Mouse (Mus musculus) kidney, embryonic 15.5 days (tissue): ENCODE measurements around the gene Klhl35. TPM values are rescaled to one million over a fixed set of nuclear protein-coding genes. Genes with fewer than 3 reads are reported as not detected.
A peak's percentile ranks its signal among the peaks of the same experiment; 100 is the strongest.

ENCODE experiments used
- ATAC-seq: fragments of 200-750 bp; cut with Nextera tagmentation; replicated peaks from 2 replicates; pipeline ENCODE4 v1.8.0; 2017; ENCODE audit warnings: moderate TSS enrichment; ENCODE audit not compliant: low FRiP score
- H3K27ac ChIP-seq: fragments of 300-500 bp; sonication (generic); 2 replicates; pipeline ENCODE4 v1.5.1; 2015; ENCODE audit warnings: mild to moderate bottlenecking, inconsistent platforms
- H3K27me3 ChIP-seq: fragments of 300-500 bp; sonication (generic); 2 replicates; pipeline ENCODE4 v1.6.1; 2015; ENCODE audit warnings: inconsistent platforms
- H3K36me3 ChIP-seq: fragments of 300-500 bp; sonication (generic); 2 replicates; pipeline ENCODE4 v1.6.1; 2015; ENCODE audit warnings: inconsistent platforms
- H3K4me1 ChIP-seq: fragments of 300-500 bp; sonication (generic); 2 replicates; pipeline ENCODE4 v1.6.1; 2015; ENCODE audit warnings: inconsistent platforms
- H3K4me2 ChIP-seq: fragments of 300-500 bp; sonication (generic); 2 replicates; pipeline ENCODE4 v1.6.1; 2015; ENCODE audit warnings: moderate library complexity, mild to moderate bottlenecking, inconsistent platforms
- H3K4me3 ChIP-seq: fragments of 300-500 bp; sonication (generic); replicated peaks from 2 replicates; pipeline ENCODE4 v1.5.1; 2015; ENCODE audit warnings: mild to moderate bottlenecking, inconsistent platforms
- H3K9ac ChIP-seq: fragments of 300-500 bp; sonication (generic); 2 replicates; pipeline ENCODE4 v1.6.1; 2015; ENCODE audit warnings: mild to moderate bottlenecking, inconsistent platforms
- H3K9me3 ChIP-seq: fragments of 300-500 bp; sonication (generic); replicated peaks from 2 replicates; pipeline ENCODE4 v1.6.1; 2016; ENCODE audit warnings: inconsistent platforms
- WGBS: fragments of 180-500 bp; shearing (Covaris S2); methylation state at CpG from one replicate; pipeline ENCODE4 v1.1.7; 2015; ENCODE audit warnings: mixed read lengths; 5-methylcytosine and 5-hydroxymethylcytosine counted together
- polyA plus RNA-seq: library from polyadenylated mRNA; unstranded; fragments of >200 nt; fragmentation: Nextera tagmentation; extraction: Ambion mirVana; gene quantifications from 2 replicates; pipeline ENCODE4 v1.2.1, GENCODE M21; 2015

The Klhl35 gene
- polyA plus RNA-seq, 1 experiment from 2014 or later, result 1.2 TPM

DNA sequence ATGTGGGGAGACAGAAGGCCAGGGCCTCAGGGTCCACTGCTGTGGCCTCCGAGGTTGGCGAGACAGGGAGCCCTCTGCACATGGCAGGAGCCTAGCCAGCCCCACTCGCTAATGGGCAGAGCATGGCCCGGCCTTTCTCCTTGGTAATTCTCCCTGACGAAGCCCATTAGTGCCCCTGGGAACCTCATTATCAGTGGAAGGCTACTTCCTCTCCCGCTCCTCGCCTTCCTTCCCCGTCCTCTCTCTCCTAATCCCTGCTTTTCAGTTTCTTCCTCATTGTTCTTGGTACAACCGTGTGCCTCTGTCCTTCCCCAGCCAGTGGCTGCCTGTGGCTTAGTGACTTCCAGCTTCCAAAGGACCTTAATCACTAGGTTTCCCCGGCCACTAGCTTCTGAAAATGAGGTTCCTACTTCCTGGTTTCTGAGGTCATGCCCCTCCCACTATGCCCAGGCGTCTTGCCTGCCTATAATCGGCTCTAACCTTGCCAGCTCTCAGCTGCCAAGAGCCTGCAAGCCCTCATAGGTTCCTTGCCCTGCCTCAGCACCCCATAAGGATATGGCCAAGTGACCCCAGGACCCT, 31.0 kb upstream of the Klhl35 start:
- 54% methylated on average over 12 of the region's 12 CpGs for WGBS
- no peak overlapping the region for H3K27ac ChIP-seq
- no peak for ATAC-seq

DNA sequence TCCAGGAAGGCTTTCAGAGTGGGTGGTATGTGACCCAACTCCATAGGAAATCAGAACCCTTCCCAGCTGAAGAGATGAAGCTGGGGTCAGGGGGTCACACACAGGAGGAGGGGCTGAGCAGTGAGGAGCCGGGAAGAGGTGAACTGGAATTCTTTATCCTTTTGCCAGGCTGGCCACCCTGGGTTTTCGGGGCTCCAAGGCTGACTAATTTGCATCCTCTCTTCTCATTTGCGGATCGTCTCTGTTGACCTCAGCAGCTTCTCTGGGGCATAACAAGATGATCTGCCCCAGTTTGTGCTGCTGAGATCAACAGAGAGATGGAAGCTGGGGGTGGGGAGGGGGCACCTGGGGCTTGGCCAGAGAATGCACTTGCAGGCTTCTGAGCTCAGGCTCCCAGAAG, 29.3 kb upstream of the Klhl35 start:
- peaks cover 54% of the 10 kb centered on the region for H3K4me1 ChIP-seq
- H3K9me3 ChIP-seq, result no peaks in the 10 kb centered on the region
- ATAC-seq, result no peak
- H3K36me3 ChIP-seq, result no peaks in the 10 kb centered on the region
- no peak overlapping the region for H3K4me2 ChIP-seq
- H3K27ac ChIP-seq, result no peak overlapping the region
- H3K4me3 ChIP-seq, result no peak overlapping the region
- H3K9ac ChIP-seq, result no peak overlapping the region
- H3K27me3 ChIP-seq, result no peaks in the 10 kb centered on the region
- WGBS, result 19% methylated on average over 4 of the region's 4 CpGs

More for the DNA sequence above, 31.0 kb upstream of the Klhl35 start:
- Histone ChIP-seq H3K9me3 (no peaks in the 10 kb centered on the region), H3K9ac (no peak overlapping the region), H3K36me3 (no peaks in the 10 kb centered on the region), H3K4me2 (no peak overlapping the region), H3K4me1 (peaks cover 44% of the 10 kb centered on the region), H3K27me3 (no peaks in the 10 kb centered on the region), H3K4me3 (no peak overlapping the region)

DNA sequence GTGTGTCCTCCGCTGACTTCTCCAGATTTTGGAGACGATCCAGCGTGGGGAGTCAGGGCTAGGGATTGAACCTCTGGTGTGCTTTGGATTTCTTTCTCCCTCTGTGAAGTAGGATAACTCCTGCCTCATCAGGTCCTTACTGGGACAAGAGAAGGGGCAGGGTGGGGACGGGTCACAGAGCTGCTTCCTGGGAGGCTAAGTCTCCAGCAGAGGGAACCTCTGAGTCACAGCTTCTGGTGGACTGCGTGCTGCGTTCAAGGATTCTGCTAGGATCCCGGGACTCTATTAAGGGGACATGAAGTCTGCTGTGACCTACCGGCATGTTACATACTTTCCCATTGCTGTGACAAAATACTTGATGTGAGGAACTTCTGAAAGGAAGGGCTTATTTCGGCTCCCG, 26.9 kb upstream of the Klhl35 start:
- 77% methylated on average over 10 of the region's 10 CpGs for WGBS
- H3K36me3 ChIP-seq, result no peaks in the 10 kb centered on the region
- ATAC-seq, result no peak

DNA sequence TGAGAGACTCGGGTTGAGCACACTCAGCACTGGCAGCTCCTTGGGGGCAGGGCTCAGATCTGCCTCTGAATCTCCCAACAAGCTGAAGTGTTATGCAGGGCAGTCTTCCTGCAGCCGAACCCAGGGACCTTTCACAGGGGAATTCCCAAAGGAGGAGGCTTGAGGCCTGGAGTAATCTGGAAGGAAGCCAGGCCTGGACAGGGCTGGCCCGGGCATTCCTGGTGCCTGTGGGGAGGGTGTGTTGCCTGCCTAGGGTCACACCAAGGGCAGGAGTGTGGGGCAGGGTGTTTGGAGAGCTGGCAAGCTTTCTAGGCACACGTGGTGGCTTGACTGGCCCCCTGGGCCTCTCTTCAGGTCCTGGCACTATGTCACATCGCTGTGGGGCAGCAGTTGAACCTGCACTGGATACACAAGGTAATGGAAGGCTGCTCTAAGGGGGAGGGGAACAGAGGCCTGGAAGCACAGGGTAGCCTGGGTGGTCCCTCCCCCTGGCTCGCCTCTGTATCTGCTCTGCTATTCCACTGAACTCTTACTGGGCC, 24.2 kb upstream of the Klhl35 start:
- Histone ChIP-seq H3K9ac (no peak overlapping the region), H3K27ac (peak overlapping the region; percentile 60), H3K27me3 (no peaks in the 10 kb centered on the region), H3K4me2 (no peak overlapping the region), H3K36me3 (no peaks in the 10 kb centered on the region), H3K9me3 (no peaks in the 10 kb centered on the region), H3K4me1 (peaks cover 37% of the 10 kb centered on the region), H3K4me3 (no peak overlapping the region)
- WGBS, result 19% methylated on average over 6 of the region's 6 CpGs
- ATAC-seq, result peak; percentile 73

More for the DNA sequence above, 26.9 kb upstream of the Klhl35 start:
- Histone ChIP-seq H3K9me3 (no peaks in the 10 kb centered on the region), H3K27ac (no peak overlapping the region), H3K4me1 (peaks cover 56% of the 10 kb centered on the region), H3K4me2 (no peak overlapping the region), H3K27me3 (no peaks in the 10 kb centered on the region), H3K4me3 (no peak overlapping the region), H3K9ac (no peak overlapping the region)

DNA sequence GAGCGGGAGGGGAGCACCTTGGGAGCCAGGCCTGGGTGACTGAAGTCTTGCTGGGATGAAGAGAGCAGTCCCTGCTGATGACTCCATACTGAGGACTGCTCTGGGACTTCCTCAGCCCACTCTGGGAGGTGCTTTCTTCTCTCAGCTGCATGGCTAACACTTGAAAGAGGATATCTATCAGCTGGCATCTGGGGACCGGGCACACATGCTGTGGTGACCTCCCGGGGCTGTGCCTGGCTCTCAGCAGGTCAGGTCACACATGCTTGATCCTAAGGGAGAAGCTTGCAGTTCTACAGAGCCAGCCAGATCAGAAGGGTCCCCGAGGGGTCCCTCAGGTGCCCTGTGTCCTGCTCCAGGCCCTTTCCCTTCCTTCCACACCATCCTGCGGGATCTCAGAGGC, 22.6 kb upstream of the Klhl35 start:
- no peaks in the 10 kb centered on the region for H3K9me3 ChIP-seq
- no peak overlapping the region for H3K9ac ChIP-seq
- no peaks in the 10 kb centered on the region for H3K27me3 ChIP-seq
- H3K36me3 ChIP-seq, result no peaks in the 10 kb centered on the region
- no peak overlapping the region for H3K4me3 ChIP-seq
- ATAC-seq, result no peak
- peaks cover 40% of the 10 kb centered on the region for H3K4me1 ChIP-seq
- 54% methylated on average over 5 of the region's 5 CpGs for WGBS
- no peak overlapping the region for H3K4me2 ChIP-seq
- 0 out of 2 replicates have a peak overlapping the region, but pooled peaks have one; percentile 24 for H3K27ac ChIP-seq

DNA sequence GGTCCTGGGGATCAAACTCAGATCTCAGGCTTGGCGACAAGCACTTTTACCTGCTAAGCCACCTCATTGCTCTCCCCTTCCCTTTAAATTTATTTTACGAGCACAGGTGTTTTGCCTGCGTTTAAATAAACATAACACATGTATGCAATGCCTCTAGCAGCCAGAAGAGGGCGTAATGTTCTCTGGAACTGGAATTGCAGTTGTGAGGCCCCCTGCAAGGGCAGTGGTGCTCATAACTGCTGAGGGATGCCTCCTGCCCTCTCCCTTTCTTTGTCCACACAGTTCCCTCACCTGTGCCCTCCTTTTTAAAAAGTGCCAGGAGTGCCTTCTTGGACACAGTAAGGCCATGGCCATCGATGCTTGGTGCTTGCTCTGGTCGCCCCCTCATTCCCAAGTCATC, 21.8 kb upstream of the Klhl35 start:
- ATAC-seq, result no peak
- Histone ChIP-seq H3K4me3 (no peak overlapping the region), H3K27me3 (no peaks in the 10 kb centered on the region), H3K4me2 (no peak overlapping the region), H3K27ac (no peak overlapping the region), H3K36me3 (no peaks in the 10 kb centered on the region), H3K9me3 (no peaks in the 10 kb centered on the region), H3K9ac (no peak overlapping the region), H3K4me1 (peaks cover 48% of the 10 kb centered on the region)
- 64% methylated on average over 6 of the region's 6 CpGs for WGBS

DNA sequence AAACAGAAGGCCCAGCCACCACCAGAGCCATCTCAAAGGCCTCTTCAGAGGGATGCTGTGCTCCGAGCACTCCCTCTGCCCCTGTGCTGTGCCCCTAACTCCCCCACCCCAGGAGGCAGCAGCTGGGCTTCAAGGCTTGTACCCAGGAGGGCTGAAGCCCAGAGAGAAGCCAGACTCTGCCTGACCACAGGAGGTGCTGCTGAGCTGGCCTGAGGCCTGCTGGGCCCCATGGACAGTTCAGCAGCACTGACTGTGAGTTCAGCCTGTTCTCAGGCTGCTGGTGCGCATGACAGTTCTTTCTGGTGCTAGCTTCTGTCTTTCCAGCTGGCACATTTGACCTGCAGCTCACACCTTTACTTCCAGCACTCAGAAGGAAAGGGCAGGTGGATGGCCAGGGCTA, 20.0 kb upstream of the Klhl35 start:
- no peak for ATAC-seq
- WGBS, result 72% methylated on average over 2 of the region's 2 CpGs
- no peak overlapping the region for H3K9ac ChIP-seq
- peaks cover 55% of the 10 kb centered on the region for H3K4me1 ChIP-seq
- no peak overlapping the region for H3K27ac ChIP-seq
- no peak overlapping the region for H3K4me2 ChIP-seq
- H3K36me3 ChIP-seq, result no peaks in the 10 kb centered on the region
- no peaks in the 10 kb centered on the region for H3K9me3 ChIP-seq
- no peak overlapping the region for H3K4me3 ChIP-seq
- no peaks in the 10 kb centered on the region for H3K27me3 ChIP-seq

DNA sequence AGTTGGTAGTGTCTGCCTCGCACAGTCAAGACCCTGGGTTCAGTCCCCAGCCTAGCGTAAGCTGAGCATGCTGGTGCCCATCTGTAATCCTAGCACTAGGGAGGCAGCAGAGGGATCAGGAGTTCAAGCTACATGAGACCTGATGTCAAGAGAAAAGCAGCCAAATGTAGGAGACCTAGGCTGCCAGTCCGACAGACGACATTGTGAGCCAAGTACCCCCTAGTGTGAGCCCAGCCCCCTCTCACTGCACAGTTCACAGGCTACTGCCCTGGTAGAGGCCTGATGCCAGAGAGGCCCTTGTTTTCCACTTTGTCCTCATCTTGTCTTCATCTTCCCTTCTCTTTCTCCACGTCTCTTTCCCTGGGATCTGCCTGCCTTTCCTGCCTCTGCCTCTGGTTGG, 18.5 kb upstream of the Klhl35 start:
- Histone ChIP-seq H3K9ac (no peak overlapping the region), H3K27me3 (no peaks in the 10 kb centered on the region), H3K4me1 (peaks cover 40% of the 10 kb centered on the region), H3K4me2 (no peak overlapping the region), H3K9me3 (no peaks in the 10 kb centered on the region), H3K4me3 (no peak overlapping the region), H3K27ac (no peak overlapping the region), H3K36me3 (no peaks in the 10 kb centered on the region)
- ATAC-seq, result 0 out of 2 replicates have a peak, but pooled peaks have one; percentile 9
- WGBS, result 49% methylated on average over 5 of the region's 5 CpGs

DNA sequence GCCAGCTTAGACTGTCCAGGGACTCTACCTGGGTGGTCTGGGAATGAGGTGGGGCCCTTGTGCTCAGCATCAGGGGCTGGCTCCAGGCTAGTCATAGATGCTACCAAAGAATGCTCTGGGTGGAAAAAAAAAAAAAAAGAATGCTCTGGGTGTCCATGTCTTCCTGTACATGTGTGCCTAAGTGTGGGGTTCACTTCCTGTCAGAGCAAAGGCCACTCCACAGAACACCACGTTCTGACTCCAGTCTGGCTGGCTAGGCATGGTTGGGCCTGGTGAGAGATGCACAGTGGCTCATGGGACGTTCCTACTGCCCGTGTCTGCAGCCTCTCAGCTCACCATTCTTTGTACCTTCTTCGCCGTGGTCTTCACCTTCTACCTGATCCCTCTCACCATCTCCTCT, 17.2 kb upstream of the Klhl35 start:
- H3K27ac ChIP-seq, result no peak overlapping the region
- no peak overlapping the region for H3K4me2 ChIP-seq
- no peaks in the 10 kb centered on the region for H3K9me3 ChIP-seq
- no peaks in the 10 kb centered on the region for H3K36me3 ChIP-seq
- 74% methylated on average over 5 of the region's 5 CpGs for WGBS
- H3K4me3 ChIP-seq, result no peak overlapping the region
- no peak overlapping the region for H3K9ac ChIP-seq
- H3K4me1 ChIP-seq, result peaks cover 43% of the 10 kb centered on the region
- H3K27me3 ChIP-seq, result no peaks in the 10 kb centered on the region
- ATAC-seq, result no peak

DNA sequence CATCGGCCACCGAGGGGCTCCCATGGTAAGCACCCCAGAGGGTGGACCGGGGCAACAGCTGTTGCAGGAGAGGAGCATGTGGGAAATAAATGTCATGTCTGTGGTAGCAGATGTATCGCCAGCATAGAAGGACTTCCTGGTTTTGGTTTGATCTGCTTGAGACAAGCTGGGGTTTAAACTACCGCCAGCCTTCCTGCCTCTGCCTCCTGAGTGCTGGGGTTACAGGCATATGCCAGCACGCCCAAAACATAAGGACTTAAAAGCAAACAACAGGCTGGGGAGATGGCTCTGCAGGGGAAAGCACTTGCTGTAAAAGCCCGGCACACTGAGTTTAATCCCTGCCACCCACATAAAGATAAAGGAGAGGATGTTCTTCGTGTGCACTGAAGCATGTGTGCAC, 16.7 kb upstream of the Klhl35 start:
- ATAC-seq, result no peak
- Histone ChIP-seq H3K36me3 (no peaks in the 10 kb centered on the region), H3K9me3 (no peaks in the 10 kb centered on the region), H3K4me3 (no peak overlapping the region), H3K9ac (no peak overlapping the region), H3K27ac (no peak overlapping the region), H3K27me3 (no peaks in the 10 kb centered on the region), H3K4me2 (no peak overlapping the region), H3K4me1 (peaks cover 47% of the 10 kb centered on the region)
- WGBS, result 63% methylated on average over 8 of the region's 8 CpGs

DNA sequence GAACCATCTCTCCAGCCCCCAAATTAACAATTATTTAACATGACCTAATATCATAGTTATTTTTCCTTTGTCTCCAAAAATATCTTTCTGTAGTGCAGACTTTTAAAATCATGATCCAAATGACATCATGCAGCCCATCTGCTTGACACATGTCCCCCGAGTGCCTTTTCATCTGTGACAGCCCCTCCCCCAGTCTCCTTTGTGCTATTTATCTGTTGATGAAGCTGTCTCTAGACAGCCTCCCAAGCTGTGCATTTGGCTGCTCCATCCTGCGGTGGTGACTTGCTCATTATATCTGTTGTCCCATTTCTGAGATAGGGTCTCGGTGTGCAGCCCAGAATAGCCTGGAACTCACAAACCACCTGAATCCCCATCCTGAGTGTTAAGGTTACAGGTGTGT, 16.1 kb upstream of the Klhl35 start:
- WGBS, result 61% methylated on average over 3 of the region's 3 CpGs
- Histone ChIP-seq H3K36me3 (no peaks in the 10 kb centered on the region), H3K4me1 (peaks cover 54% of the 10 kb centered on the region), H3K9me3 (no peaks in the 10 kb centered on the region), H3K4me3 (no peak overlapping the region), H3K4me2 (no peak overlapping the region), H3K9ac (no peak overlapping the region), H3K27me3 (no peaks in the 10 kb centered on the region), H3K27ac (no peak overlapping the region)
- no peak for ATAC-seq

DNA sequence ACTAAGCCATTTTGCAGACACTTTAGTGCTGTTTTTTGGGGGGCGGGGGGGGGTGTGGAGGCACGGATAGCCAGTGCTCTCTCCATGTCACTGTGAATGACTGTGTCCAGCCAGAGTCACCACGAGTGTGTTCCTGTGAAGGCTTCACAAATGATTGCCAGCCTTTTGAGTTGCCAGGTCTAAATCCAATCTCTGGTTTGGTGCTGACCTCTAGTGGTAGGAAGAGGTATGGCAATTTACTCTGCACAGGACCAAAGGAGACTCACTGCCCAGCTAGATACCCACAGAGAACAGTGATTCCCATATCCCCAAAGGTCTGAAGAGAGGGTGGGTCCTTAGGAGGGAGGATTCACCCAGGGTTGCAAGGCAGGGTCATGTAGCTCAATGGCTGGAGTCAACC, 15.1 kb upstream of the Klhl35 start:
- Histone ChIP-seq H3K4me2 (no peak overlapping the region), H3K9ac (no peak overlapping the region), H3K27me3 (no peaks in the 10 kb centered on the region), H3K4me1 (peaks cover 51% of the 10 kb centered on the region), H3K9me3 (no peaks in the 10 kb centered on the region), H3K36me3 (no peaks in the 10 kb centered on the region), H3K27ac (no peak overlapping the region), H3K4me3 (no peak overlapping the region)
- 0% methylated on average over 3 of the region's 3 CpGs for WGBS
- ATAC-seq, result 0 out of 2 replicates have a peak, but pooled peaks have one; percentile 31

DNA sequence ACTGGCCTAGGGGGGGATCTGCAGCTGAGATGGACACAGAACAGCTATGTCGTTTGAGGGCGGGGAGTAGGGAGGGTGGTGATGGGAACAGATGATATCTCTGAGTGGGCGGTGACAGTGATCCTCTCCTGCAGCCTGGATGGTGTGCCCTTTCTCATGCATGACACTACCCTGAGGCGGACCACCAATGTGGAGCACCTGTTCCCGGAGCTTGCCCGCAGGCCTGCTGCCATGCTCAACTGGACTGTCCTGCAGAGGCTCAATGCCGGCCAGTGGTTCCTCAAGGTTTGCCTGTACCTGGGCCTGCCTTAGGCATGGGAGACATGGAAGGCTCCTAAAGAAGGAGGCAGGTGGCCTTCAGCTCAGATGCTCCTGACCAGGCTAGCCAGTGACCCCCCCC, 12.9 kb upstream of the Klhl35 start:
- no peaks in the 10 kb centered on the region for H3K27me3 ChIP-seq
- 60% methylated on average over 7 of the region's 7 CpGs for WGBS
- no peaks in the 10 kb centered on the region for H3K36me3 ChIP-seq
- no peaks in the 10 kb centered on the region for H3K9me3 ChIP-seq
- H3K4me3 ChIP-seq, result no peak overlapping the region
- peaks cover 43% of the 10 kb centered on the region for H3K4me1 ChIP-seq
- peak; percentile 38; the same call in 1 of the 2 replicates for ATAC-seq
- H3K4me2 ChIP-seq, result no peak overlapping the region
- no peak overlapping the region for H3K27ac ChIP-seq
- no peak overlapping the region for H3K9ac ChIP-seq
